Mouse (Mus musculus) spleen, postnatal 36 days (tissue): ENCODE data around the gene Scp2.

Experiments used
- DNase-seq, 2 experiments: peaks; one replicate each; pipeline ENCODE4 v3.0.0; 2022; ENCODE audit warnings: low spot score in 2 of 2, mixed read lengths in 1 of 2

Scp2 gene

DNA sequence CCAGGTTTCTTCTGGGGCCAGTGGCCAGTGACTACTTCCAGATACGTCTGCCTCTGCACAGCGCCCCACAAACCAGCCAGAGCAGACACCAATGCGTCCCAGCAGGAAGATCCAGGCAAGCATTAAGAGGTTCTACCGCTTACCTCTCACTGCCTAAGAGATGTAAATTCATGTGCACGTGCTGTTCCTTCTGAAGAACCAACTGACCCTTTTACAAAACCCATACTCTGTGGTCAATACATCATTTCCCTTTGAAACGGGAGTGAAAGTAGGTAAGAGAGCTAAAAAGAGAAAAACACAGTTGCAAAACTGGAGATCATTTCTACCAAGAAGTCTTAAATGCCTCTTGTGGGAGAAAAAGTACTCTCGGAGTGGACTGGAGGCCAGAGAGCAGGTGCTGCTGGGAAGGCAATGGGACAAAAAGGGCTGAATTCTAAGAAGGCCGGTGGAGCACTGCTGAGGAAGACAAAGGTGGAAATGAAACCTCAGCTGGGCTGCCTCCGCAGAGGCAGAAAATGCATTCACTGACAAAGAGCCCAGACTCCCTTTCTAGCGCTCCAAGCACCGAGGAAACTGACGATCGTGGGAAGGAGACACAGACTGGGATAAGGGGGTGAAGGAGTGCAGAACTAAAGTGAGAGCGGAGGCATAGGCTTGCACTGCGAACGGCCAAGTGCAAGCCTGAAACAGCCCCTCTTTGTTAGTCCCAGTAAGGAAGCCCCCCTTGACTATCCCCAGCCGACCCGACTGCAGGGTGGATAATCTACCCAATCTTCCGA is 85.0 kb downstream of the Scp2 start:
- DNase-seq: no peak

DNA sequence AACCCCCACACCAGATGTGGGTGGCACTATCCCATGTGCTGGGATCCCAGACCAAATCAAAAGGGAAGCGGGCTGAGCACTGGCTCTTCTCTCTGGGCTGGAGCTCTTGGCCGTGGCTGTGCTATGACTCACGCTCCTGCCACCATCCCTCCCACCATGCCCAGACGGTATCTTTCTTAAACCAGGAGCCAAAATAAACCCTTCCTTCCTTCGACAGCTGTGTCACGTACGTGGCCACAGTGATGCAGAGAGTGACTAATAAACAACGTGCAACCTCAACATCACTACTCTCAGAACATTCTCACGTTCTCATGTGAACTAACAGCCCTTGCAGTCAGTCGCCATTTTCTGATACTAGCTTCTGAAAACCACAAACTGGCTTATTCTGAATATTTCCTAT is 86.6 kb downstream of the Scp2 start:
- no peak for DNase-seq

DNA sequence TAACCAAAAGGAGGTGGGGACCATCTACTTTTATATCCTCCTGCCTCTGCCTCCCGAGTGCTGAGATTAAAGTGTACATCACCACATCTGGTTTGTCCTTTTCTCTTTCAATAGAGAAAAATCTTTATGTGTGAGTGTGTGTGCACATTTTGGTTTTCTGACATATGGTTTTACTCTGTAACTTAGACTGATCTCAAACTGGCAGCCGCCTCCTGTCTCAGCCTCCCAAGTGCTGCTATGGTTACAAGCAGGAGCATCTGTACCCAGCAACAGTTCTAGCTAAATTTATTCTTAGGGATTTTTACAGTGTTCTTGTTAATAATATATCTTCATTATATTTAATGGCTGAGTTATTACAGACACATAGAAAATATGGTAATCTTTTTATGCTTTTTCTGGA is 87.6 kb downstream of the Scp2 start:
- DNase-seq: no peak

DNA sequence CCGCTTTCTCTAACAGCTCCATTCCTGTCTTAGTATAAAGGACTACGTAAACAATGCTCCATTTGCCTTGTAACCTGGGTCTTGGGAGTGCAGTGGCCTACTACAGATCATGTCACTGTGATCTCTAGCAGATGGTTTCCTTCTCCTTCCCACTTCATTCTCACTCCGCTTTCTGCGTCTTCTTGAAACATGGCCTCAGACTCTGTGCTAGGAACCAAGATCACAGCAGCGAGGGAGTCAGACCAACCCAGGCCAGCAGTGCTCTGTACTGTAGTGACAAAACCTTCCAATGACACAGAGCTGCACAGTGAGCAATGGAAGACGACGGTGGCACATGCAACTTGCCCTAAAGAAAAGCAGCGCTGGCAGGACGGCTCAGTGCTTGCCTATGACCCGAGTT is 88.9 kb downstream of the Scp2 start:
- DNase-seq: no peak

DNA sequence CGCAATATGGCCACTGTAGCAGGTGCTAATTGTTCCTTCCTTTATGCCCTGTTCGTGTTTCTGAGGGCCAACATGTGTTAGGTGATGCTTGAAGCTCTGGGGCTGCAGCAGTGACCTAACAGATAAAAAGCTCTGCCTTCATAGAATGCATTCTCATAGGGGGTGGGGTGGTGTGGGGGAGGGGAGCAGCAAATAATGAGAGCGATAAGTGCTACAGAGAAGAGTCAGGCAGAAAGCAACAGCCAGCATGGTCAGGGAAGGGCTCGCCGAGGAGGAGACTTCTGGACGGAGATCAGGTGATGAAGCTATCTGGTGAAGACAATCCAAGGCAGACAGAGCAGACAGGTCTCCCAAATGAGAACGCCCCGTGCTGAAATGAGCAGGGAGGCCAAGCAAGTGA is 92.1 kb downstream of the Scp2 start:
- no peak for DNase-seq

DNA sequence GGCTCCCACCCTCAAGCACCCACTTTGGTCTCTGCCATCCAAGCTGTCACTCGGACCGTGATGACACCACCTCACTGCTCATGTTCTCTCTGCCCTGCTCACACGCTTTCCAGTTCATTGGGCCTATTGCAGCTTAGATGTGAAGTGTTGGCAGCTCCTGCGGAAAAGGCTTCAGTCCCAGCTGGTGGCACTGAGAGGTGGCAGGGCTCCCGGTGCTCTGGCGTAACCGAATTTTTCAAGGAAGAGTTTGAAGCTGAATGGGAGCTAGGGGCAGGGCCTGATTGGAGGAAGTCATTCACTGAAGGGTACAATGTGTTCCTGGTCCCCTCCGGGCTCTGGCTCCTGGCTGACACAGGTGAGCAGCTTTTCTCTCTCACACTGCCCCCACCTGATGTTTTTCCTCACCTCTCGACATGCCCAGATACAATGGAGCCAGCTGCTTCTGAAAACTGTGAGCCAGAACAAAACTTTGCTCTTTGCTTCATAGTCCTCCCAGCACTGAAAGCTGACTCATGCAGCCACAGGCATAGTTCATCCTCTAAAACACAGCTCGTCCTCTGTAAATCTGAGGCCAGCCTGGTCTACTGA is 93.0 kb downstream of the Scp2 start:
- DNase-seq: no peak

DNA sequence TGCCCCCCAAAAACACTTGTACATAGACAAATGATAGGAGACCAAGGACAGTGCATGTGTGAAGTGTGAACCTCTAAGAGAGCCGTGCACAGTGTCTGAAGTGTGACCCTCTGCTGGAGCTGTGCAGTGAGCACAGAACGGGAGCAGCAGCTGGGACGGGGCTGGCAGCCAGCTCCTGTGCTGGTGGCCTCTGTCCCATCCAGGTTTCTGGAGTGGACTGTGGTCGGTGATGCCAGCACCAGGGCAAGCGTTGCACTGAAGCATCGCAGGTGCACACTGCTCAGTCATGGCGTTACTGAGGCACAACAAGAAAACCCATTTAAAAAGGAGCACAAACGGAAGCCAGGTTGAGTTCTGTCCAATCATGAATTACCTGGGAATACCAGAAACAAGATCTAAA is 98.7 kb downstream of the Scp2 start:
- DNase-seq: no peak

DNA sequence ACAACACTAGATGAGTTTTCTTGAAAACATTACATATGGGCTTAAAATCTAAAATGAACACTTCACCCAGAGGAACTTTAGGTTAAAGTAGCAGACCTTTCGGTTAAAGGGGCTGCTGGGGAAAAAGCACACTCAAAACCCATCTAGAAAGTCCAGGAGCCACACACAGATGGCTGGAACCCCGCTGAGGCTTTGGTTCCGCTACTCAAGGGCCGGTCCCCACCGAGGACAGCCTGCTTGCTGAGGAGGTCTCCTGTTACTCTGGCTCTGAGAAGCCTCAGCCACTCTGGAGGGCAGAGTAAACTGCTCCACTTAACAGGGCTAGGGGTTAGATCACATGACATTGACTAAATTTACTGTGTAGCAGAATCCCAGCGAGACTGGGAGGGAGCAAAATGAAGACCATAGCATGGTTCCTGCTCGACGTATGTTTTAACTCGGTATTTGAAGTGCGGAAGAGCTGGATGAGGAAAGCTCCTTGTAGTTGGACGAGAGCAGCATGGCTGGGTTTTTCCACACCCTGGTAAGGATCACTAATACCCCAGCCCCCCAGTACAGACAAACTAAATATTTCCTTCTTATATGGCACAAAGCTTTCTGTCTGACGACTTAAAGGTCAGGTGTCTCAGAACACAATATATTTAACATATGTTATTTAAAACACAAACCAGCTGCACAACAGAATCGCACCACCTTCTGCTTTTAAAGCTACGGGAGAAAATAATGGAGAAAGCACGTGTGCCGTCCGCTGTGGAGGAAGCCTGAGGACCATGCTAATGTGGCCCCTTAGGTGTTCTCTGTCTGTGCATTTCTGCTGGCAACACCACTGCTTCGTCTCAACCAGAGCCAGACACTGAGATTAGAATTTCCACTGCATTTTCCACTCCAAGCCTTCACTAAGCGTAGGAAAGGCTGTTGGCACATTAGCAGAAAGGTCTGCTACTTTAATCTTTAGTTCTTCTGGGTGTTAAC is 99.4 kb downstream of the Scp2 start:
- no peak for DNase-seq

DNA sequence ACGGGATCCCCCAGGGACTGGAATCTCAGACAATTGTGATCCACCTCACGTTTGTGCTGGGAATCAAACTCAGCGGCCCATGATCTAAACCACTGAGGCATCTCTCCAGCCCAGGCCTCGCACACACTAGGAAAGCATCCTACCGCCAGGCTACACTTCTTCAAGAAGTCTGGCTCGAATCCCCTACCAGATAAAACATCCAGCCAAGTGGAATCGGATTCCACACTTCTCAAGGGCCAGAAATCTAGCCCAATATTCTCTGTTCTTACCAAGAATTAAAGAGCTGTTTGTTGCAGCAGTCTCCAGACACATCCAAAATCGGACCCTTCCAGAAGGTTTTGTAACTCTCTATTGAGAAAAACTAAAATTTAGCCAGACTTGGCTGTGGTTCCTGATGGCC is 107.8 kb downstream of the Scp2 start:
- DNase-seq: no peak

DNA sequence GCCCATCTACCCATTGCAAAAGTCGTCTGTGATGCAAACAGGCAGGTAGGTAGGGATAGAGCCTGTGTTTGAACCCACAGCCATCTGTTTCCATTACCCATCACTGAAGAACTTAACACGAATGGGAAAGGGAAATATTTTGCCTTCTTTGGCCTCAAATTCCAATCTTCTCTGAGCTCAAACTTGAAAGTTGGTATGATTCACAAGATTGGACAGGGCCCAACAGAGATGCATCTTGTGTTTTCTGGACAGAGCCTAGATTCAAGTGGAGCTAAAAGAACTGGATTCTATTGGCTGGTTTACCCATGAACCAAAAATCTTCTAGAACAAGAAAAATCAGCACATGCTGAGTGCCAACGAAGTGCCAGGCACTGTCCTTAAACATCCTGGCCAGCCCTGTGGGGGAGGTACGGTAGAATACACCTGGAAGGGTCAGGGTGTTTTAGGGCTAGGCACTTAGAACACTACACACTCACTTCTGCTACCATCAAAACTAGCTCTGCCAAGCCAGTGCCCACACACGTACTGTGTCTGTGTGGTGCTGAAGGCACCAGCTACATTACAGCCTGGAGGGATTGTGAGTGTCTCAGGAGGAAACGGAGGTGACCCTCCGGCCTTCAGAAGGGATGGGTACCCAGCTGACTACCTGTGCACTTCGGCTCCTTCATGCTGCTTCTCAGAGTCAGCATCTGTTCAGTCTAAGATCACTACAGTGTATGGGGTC is 111.6 kb downstream of the Scp2 start:
- no peak for DNase-seq

DNA sequence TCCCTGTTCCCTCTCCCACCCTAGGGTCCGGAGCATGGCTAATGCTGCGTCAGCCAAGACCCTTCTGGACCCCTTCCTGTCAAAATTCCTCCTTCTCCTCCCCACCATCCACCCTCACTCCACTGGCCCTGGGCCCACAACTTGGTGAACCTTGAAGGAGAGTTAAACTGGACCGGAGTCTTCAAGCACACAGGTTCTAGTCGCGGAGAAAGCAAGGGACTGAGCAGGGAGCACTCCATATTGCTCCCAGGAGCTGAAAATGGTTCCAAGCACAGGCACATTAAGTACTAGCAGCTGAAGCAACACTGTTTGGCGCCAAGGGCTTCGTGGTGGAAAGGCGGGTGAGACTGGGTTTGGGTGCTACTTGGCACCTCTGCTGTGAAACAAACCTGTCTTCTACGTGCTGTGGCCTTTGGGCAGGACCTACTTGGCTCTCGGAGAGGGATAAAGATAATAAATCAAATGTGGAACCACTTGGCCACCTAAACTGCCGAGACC is 112.4 kb downstream of the Scp2 start:
- no peak for DNase-seq

DNA sequence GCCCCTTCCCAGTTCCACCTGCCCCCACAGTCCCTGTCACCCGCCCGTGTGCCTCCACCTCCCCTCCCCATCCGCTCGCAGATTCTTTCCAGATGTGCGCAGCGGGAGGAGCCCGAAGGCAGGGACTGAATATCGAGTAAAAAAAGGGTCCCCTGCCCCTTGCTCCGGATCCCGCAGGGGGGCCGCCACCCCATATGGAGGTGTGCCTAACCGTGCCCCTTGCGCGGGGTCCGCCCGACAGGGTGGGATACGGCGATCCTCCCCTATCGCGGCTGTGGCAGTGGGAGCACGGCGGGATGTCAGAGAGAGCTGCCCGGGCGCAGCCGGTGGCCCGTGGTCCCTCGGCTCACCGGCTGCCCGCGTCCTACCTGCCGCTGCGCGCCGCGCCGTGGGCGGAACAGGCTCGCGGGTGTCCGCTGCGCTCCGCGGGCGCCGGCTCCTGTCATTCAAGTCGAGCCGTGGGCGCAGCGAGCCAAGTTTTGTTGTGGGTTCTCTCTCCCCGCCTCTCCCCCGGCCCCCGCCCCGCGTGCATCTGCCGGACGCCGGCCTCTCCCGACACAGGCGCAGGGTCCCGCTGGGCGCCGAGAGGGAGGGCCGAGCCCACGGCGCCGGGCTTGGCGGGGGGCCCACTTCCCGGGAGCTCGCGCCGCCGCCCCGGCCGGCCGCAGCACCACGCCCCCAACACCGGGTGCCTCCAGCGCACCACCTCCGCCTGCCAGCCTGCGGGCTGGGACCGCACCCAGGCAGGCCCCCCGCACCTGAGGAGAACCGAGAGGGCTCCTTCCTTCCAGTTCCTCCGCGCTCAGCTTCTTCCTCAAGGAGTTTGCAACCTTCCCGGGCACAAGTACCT is 113.1 kb downstream of the Scp2 start:
- no peak for DNase-seq

DNA sequence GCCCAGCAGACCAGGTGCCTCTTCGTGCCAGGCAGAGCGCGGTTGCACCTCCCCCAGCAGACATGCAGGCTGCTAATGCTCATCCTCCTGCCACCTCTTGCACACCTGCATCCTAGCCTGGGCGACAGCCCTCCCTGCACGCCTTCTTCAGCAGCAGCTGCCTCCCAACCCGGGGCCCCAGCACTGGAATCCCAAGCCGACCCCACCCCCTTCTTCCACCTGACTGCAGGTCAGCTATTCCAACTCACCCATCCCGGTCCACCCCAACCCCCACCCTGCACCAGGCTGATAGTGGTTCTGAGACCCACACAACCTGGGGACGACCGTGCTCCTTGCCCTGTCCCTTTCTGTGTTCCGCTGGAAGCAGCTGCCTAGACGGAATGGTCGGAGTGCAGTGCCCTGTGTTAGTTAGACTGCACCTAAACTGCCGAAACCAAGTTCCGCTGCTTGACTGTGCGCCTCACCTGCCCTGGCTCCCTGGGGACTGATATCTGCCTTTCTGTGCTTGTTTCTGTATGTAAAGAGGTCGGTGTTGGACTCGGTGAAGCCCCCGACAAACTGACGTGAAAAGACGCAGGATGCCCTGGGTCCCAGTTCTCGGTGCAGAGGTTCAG is 113.8 kb downstream of the Scp2 start:
- no peak for DNase-seq

DNA sequence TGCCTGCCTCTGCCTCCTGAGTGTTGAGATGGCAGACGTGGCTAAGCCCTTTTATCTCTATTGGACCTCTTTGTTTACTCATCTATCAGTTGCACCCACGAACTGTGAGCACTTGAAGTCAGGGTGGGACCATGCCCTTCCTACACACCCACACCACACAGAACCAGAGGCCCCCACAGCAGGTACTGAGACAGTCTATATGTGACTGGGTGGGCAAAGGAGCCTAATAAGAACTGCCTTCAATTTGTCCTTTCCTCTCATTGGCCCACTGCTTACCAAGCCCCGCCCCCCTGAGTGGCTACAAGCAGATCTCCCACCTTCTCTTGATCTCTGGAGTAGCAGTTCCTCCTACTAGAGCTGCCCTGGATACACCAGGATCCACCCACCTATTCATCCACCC is 118.6 kb downstream of the Scp2 start:
- no peak for DNase-seq

DNA sequence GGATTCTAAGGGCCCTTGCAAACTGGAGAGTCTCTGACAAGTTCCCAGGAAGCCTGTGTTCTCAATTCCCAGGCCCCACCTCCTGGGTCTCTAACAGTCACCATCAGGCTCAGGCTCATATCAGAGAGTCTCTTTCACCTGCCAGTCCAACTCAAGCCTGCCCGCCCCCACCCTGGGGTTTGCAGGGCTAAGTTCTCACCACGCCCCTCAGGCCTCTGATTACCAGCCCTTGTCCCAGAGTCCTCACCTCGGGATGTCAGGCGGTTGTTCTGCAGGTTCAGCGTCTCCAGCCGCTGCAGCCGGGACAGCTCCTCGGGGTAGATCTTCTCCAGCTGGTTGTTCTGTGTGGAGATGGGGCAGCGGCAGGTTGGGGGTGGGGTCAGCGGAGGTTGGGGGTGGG is 119.5 kb downstream of the Scp2 start:
- DNase-seq: no peak

DNA sequence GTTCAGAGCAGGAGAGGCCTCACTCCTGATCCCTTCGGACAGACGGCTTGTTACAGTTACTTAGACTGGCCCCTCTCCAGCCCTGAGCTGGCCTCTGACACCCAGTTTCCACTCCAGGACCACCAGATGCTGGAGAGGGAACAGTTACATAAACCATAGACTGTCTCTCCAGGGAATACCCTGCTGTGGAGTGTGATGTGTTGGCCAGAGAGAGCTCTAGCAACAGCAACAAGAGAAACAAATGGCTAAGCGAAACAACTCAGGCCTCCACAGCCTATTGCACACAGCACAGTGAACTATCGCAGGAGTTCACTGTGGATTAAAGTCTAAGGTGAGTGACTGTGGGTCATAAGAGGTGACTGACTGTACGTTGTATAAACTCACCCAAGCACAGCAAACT is 120.2 kb downstream of the Scp2 start:
- no peak for DNase-seq

DNA sequence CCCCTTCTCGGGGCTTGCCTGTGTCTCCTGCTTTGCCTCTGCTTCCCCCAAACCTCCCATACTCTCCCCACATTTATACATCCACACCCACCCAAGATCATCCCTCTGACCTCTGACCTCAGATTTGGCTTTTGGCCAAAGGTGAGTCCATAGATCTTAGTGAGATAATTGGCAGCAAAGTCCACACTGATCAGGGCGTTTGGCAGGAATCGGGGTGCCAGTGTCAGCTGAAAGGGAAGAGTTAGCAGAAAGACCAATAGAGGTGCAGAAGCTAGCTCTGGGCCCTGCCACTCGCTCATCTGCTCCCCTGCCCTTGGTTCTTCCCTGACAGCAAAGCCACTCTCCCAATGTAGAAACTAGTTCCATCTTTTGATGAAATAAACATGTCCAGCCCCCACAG is 121.6 kb downstream of the Scp2 start:
- DNase-seq: no peak

DNA sequence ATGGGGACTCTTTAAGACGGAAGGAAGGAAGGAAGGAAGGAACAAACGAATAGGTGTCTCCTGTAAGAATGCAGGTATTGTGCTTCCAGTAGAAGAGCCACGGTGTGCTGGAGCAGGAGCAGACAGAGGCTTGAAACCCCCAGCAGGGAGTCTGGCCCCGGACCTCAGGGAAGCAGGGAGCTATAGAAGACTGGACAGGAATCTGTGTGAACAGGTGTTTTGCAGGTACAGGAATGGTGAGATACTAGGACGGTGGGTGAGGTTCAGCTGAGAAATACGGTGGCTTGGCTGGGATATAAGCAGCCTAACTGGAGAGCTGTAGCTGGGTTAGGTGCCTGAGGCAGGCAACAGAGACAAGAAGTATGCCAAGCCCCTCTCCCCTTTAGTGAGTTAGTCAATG is 124.6 kb downstream of the Scp2 start:
- DNase-seq: no peak

DNA sequence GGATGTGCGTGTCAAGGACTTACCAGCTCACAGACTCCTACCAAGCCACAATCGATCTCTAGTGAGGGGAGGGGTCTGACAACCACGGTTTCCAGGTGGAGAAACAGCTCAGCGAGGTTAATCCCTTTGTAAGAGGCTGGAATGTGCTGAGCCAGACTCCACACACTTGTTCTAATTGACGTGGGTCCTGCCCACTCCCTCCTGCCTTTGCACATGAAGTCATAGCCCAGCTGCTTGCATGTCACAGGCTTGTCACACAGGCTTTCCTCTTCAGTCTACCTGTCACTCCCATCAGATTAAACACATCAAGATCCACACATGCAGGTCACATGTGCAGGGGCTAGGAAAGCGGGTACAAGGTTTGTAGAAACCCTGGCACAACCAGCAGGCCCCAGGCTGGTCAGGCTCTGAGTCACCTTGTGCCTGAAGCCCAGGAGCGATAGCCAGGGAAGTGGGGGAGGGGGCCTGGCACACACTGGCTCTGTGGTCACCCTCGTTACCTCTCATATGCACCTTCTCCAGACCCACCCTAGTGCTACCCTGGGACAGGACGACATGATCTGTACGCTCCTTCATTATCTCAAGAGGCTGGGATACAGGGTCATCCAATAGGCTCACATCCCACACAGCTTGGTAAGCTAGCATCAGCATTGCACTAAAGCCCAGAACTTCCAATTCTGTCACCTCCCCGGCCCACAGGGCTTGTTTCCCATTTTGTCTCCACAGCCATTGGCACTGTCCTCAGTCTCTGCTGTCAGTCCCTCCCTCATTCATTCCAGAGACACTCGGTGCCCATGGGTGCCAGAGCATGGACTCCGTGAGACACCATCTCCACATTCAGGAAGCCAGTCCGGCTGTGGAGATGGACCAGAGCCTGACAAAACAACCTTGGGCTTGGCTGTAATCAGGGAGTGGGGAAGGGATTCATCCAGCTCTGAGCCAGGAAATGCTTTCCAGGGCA is 125.6 kb downstream of the Scp2 start:
- DNase-seq: no peak
